Mouse (Mus musculus): ENCODE results near the gene Slc30a1. TPM values are rescaled to one million over a fixed set of nuclear protein-coding genes. Genes with fewer than 3 reads are reported as not detected.

Gene Slc30a1
- 10 to 100 TPM; 10.1 to 10.4 TPM for total RNA-seq (2023)

GRCm38 (mm10) chr1:191906571-191907430, at the start of gene Slc30a1:
Gene Slc30a1, plus strand, starts transcription at chr1:191906767.

Other genes with a start within 250 kb of the Slc30a1 start
- gene Lpgat1, start 188.9 kb upstream of the Slc30a1 start, total RNA-seq (2023), result 100 to 1,000 TPM; 137 to 139 TPM
- gene Nek2, start 85.3 kb upstream of the Slc30a1 start, total RNA-seq (2023), result 1 to 10 TPM; 1.2 to 1.6 TPM
- gene Rd3, start 70.6 kb downstream of the Slc30a1 start, total RNA-seq (2023), result not detected
- gene Traf5, start 185.8 kb downstream of the Slc30a1 start, total RNA-seq (2023), result 100 to 1,000 TPM; 194 to 203 TPM
- gene Rcor3, start 231.3 kb downstream of the Slc30a1 start, total RNA-seq (2023), result 10 to 100 TPM; 20.1 to 23.1 TPM